Mouse (Mus musculus) adrenal gland, postnatal 10 days (tissue): ENCODE data around the gene Gm45021. TPM values are rescaled to one million over a fixed set of nuclear protein-coding genes. Genes with fewer than 3 reads are reported as not detected.
A peak's percentile ranks its signal among the peaks of the same experiment; 100 is the strongest.

Experiments
- DNase-seq: peaks from one replicate; pipeline ENCODE4 v3.0.0; 2021; ENCODE audit warnings: mixed read lengths
- long read RNA-seq, 2 experiments: library from polyadenylated mRNA; stranded (forward); transcript quantifications; one replicate each; pipeline ENCODE4 v2.0.0; 2021
- total RNA-seq, 2 experiments: library from RNA; stranded (reverse); gene quantifications; 2 replicates each; pipeline ENCODE4 v1.2.3; 2021

Gene Gm45021
- not detected for total RNA-seq
- long read RNA-seq, experiment 1: 0 reads
- long read RNA-seq, experiment 2: 0 reads

DNA sequence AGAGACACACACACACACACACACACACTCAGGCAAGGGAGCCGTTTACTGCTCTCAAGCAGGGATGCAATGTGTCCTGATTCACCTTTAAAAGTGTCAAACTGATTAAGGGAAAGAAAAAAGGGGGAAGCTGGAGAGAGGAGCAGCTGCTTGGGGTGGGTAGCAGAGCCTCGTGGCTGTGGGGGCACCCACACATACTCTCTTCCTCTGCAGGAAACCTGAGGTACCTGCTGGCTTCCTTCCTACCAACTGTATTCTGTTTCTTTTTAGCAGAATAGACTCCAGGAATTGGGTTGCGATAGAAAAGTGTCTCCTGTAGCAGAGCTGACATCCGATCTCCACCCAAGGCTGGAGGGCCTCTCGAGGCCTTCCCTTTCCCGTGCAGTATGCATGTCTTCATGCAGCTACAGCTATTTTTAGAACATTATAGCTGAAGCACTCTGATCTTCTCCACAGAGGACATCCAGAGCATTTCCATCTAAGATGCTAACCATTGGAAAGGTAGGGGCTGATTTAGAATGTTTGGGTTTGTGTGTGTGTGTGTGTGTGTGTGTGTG, at the start of gene Gm45021:
TSS of gene Gm45021 (plus strand) at position 417 of the 557 bp plus-strand sequence.
- DNase-seq: no peak

DNA sequence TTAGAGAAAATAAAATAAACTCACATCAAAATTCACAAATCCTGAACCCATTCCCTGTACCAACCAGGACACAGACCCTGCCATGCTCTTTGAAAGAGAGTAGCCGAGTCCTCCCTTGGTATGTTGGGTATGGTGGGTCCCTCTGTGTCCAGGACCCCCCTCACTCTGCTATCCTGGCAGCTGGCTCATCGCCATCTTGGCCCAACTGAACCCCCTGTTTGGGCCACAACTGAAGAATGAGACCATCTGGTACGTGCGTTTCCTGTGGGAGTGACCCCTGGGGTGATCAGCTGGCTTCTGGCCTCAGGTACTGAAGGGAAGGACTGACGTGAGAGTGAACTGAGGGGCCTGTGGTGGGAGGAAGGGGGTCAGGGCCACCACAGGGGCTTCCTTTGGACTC, 49.5 kb upstream of the Gm45021 start:
- DNase-seq: no peak

DNA sequence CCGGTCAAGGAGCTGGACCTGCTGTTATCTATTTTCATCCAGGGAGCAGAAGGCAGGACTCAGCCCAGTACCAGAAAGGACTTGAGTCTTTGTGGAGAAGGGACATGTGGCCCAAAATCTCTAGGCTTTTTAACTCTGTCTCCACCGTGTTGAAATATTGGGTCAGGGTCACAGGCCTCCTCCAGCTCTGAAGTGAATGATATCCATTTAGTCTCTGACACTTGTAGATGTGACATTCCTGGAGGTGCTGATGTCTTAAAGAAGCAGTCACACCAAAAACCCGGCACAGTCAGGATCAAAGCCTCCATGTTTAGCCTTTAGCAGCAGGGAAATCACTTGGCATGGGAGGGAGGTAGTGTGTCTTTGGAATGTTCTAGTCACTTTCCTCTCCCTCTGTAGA, 48.7 kb upstream of the Gm45021 start:
- no peak for DNase-seq

DNA sequence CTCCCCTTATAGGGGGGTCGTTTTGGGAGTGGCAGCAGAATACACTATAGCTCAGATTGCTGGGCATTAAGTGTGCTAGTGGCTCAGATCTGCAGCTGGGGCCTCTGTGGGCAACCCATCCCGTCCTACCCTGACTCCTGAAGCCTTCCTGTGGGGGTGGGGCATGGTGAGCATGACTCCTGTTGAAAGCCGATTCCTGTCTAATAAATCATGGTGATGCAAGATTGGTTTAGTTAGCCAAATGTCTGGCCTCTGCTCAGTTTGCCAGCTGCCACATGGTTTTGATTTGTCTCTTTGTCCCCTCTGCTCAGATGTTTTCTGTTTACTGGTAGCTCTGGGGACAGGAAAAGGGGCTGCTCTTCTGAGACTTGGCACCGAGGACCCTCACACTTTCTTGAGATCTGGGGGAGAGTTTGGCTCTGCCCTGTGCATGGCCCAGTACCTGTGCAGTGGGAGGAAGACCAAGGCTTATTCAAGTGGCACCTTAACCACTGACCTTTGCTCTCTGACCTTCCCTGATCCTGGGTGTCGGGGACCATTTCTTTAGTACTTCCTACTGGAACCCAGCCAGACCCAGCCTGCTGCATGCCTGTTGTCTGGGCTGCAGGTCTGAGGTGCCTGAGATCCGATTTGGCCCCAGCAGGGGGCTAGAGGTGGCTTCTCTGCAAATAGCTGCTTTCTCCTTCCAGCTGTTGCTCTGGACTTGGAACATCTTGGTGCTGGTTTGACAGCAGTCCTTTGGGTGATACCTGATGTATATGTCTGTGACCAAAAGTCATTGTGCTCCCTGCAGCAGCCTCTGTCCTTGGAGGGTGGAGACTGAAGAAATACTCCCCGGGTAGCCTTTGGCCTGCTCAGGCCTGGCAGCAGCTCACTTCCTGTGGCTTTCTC, 47.6 kb upstream of the Gm45021 start:
- peak; percentile 85 for DNase-seq

DNA sequence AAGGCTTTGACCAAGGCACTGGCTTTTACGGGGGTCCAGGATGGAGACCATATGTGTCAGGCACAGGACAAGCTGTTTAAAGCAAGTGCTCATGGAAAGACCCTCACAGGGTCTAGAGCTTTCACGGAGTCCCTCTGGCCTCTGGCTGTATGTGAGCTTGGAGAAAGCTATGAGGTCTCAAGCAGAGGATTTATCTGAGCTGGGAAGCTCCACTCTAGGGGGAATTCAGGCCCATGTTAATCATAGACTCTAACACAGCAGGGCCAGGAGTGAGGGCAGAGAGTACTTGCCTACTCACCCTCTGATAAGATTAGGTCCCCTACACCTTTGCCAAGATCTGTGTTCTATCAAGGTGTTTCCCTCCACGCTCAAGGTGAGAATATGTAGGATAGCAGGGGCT, 46.8 kb upstream of the Gm45021 start:
- DNase-seq: no peak

DNA sequence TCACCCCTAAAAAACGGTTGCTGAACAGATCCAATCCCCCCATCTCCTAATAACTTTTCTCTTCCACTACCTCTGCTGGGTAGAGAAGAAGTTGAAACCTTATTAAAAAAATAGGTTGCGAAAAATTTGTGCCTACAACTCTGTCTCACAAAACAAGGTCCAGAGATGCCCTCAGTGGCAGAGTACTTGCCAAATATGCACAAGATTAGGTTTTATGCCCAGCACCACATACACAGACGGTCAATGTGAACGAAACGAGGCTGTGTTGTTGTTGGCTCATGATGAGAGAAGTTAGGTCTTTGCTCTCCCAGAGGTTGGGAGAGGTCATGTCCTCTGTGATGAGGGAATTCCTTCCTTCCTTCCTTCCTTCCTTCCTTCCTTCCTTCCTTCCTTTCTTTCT, 44.2 kb upstream of the Gm45021 start:
- no peak for DNase-seq

DNA sequence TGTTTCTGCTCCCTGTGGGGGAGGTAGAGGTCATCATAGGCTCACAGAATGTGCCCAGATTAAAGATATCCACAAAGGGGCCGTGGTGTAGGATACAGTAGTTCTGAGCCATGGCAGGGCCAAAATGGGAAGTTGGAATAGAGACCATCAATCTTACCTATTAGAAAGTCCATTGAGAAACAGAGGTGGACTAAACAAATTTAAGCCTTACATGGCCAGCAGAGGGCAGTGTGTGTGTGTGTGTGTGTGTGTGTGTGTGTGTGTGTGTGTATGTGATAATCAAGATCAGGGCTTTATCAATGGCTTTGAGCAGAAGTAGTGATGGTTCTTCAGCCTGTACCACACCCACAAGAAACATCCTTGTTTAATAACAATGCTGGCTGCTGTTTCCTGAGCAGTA, 43.1 kb upstream of the Gm45021 start:
- DNase-seq: peak; percentile 68

DNA sequence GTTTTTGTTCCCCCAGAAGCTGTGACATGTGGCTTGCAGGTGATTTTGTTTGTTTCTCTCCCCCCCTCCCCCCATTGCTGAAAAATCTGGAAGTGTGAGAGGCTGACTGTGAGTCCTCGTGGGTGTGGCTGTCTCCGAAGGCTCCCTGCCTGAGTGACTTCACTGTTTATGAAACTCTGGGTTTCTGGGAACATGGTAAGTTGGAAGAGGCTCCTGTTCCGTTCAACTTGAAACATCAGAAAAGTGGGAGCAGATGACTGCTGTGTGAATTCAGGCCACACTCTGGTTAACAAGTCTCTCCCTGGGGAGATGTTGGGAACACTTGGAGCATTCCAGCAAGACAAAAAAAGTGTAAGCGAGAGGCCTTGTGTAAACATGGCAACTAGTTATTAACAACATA, 42.6 kb upstream of the Gm45021 start:
- no peak for DNase-seq

DNA sequence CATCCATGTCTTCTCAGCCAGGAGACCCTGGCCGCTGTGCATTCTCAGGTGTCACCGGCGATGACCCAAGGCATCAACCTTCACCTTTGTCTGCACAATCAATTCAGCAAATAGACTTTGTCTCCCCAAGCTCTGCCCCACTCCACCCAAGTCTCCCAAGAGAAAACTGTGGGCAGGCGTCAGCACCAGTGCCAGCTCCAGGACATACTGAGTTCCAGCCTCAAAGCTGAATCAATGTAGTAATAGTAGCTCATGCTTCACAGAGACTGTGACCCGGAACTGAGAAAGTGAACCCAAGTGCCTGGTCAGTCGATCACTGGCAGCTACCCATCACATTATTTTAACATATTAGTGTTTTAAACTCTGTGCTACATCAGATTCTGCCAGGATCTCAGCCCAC, 41.1 kb upstream of the Gm45021 start:
- no peak for DNase-seq

DNA sequence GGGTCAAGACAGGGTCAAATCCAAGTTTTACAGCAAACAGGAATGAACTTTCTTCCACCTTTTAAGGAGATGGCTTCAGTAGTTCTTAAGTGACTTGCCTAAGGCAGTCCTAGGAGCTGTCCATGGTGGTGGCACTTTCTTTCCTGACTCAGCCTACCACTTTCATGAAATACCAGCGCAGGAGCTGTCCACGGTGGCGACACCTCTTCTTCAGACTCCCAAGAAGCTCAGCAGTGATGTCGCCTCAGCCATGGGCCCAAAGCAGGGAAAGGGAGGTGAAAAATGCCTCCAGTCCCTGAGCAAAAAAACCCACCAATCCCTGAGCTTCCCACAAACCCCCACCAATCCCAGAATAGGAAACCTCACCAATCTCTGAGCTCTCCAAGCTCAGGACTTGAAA, 36.5 kb upstream of the Gm45021 start:
- peak; percentile 60 for DNase-seq

DNA sequence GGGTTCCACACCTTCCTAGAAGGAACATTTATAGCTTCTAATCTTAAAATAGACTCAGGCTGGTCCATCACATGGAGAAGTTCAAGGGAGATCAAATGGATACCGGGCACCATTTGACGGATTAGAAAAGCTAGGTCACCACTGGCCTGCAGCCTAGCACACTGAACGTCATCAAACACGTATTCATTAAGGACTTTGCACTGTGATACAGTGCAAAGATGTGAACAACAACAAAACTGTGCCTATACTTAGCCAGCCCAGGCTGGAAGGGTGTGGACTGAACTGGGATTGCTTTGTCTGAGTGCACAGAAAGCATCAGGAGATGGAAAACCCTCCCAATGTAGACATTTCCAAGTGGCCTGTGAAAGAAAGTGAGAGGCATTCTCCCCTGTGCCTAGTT, 35.6 kb upstream of the Gm45021 start:
- DNase-seq: no peak

DNA sequence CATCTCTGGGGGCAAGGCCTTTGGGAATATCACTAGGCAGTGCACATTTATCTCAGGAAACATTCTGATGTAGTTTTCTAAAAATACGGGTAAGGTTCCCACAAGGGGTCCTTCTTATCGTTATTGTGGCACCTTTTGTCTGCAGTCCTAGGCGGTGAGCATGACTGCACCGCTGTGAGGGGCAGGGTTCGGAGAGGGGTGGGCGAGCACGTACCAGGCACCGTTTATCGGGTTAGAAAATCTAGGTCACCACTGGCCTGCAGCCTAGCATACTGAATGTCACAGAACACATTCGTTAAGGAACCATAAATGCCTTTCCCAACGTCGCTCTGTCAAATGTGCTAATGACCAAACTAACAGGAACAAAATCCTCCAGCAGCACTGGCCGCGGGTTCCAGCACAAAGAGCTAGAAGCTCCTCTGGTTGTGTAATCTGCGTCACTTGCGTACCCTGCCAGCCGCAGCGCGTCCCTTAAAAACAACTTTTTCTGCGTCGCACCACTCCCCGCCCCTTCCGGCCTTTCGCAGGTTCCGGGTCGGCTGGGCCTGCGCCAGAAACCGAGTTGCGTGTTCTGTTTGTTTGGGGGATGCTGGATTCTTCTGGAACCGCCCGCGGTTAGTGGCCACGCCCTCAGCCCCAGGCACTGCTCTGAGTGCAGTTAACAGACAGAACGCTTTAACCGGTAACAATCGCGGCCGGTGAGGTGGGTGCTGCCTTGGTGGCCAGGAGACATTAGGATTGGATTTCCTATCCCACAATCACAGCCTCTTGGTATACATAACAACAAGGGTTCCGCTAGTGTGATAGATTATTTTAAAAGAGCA, 34.9 kb upstream of the Gm45021 start, which contains the start of gene Lrrc61:
TSS of gene Lrrc61 (plus strand) at position 517 of the 824 bp plus-strand sequence.
- peak; percentile 99 for DNase-seq

DNA sequence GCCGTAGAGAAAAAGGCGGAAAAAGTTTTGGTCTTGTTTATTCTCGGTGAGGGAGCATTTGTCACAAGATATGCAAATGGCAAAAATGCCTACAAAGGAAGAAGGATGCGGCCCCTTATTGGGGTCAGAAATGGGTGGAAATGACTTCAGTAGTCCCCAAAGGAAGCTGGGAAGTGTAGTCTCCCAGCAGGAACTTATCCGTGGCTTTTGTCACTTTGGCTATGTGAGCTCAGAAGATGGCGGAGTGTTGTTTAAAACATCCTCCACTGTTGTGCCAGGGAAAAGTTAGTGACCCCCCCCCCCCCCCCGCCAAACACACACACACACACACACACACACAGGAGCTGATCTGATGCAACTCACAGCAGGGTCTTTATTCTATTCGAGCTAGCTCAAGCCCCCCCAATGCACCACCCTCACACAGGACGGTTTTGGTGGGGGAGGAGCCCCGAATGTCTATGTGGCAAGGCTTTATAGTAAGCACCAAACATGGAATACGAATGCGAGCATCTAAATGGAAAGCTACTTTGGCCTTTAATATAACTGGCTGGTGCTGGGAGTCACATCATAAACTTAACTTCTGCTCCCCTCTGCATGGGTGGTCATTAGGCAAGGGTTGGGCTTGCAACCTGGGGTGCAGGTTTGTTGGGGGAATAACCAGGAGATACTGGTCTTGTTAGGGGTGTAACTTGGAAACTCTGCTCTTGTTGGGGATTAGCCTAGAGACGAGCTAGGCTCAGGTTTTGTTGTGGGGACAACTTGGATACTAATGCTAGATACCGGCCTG, 34.1 kb upstream of the Gm45021 start:
- DNase-seq: peak; percentile 64

DNA sequence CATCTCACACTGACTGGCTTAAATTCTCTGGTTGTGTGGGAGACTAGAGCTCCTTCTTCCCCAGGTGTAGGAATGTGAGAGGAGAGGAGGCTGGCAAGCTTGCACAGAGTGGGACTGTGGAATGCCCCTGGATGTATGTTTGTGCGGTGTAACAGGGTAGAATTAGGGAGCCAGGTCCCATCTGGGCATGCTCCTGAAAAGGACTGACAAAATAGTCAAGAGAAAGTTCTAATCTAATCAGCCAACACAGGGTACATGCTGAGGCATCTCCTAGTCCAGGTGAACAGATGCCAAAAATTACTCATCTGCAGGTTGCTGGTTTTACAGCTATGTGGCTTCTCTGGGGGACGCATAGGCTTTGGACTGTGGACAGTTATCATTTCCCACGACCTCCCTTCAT, 33.5 kb upstream of the Gm45021 start:
- DNase-seq: no peak

DNA sequence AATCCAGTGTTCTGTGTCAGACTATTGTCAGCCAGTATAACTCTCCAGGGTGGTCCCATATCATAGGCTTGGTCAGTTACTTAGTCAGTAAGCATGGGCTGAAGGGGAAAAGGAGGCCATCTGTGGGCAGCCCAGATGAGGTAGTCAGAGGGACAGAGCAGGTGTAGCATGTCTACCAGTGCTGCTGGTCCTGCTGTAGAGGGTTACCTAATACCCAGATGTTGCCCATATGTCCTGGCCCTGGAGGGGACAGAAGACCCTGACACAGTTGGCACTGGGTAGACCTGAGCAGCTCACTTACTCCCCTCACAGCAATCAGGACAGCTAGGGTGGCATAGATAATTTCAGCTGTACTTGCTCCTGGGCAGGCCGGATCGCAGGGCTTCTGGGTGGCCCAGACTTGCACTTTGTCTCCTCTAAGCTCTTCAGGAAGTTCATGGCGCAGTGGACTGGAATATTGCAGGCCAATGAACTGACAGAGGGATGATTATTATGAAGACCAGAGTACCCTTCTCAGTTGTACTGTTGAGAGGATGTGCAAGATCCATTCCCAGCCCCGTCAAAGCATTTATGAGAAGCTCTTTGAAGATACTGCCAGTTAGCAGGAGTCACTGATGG, 23.6 kb upstream of the Gm45021 start:
- DNase-seq: no peak

DNA sequence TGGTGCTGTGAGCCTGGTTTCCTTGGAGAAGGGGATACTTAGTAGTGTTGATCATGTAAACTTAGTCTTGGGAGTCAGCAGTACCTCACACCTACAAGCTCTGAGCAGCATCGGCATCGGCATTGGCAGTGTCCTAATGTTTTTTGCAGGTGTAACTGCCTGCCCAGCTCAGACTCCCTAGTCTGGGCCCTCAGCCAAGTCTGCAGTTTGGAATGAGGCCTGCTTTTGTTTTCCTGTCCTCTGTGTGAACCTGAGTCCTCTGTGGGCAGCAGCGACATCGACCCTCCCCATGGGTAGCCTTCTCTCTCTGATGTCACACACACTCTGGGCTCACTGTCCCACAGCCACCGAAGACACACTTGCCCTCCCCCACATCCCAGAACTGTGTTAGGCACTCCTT, 23.1 kb upstream of the Gm45021 start:
- peak; percentile 78 for DNase-seq

DNA sequence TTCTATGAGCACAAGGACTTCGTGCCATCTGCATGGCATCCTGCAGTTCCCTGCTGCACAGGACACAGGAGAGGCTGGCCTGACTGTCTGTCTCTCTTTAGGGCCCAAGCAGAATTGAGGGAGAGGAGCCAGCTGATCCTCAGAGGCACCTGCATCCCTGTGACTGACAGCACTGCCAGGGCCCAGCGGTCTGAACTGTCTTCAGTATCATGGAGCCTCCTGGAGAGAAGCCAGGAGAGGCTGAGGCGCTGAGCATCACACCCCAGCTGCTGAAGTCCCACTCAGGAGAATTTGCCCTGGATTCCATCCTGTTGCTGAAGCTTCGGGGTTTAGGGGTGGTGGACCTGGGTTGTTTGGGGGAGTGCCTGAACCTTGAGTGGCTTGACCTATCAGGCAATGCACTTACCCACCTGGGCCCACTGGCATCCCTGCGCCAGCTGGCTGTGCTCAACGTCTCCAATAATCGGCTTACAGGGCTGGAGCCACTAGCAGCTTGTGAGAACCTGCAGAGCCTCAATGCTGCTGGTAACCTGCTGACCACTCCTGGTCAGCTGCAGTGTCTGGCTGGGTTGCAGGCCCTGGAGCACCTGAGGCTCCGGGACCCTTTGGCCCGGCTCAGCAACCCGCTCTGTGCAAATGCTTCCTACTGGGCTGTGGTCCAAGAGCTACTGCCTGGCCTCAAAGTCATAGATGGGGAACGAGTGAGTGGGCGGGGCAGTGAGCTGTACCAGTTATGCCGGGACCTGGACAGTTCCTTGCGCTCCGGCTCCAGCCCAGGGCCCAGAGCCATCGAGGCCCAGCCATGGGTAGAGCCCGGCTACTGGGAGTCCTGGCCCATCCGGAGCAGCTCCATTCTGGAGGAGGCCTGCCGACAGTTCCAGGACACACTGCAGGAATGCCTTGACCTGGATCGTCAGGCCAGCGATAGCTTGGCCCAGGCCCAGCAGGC, 21.1 kb upstream of the Gm45021 start:
- peak; percentile 72 for DNase-seq

DNA sequence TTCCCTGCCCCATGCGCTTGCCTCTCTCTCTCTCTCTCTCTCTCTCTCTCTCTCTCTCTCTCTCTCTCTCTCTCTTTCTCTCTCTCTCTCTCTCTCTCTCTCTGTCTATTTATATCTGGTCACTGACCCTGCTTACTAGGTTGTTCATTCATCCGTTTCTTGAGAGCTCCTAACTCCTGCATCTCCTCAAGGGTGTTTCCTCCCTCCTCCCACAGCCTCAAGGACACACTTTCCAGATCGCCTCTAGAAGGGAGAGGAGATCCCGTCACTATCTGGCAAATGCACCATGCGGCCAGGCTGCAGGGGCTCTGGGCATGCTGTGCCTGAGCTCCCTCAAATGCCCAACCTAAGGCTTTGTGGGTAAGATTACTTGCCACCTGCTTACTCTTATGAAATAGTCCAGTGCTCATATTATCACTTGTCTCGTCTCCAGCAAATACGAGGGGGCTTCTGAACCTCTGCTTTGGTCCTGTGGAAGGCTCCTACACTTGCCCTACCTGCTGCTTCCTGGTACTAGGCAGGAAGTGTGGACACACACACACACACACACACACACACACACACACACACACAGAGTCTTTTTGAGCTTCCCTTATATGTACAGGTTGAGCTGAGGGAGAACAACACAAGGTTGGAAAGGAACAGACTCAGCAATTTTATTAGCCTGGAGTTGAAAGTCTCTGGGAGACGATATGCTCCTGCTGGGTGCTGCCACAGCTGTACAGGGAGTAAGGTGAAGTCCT, 20.2 kb upstream of the Gm45021 start:
- DNase-seq: no peak

DNA sequence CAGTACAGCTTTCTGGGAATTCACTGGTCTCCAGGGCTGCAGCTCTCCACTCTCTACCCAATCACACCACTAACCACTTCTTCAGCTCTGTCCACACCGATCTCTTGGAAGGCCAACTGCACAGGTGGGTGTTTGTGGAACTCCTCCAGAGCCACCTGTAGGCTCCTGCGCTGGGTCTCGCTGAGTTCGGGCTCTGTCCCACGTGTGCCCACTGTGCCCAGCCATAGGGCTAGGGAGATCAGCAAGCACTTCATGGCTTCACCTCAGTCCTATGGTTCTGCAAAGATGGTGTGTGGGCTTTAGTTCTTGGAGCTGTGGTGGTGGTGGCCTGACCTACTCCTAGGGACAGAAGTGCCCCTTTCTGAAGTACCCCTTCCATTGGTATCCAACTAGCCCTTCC, 17.4 kb upstream of the Gm45021 start:
- no peak for DNase-seq
